Mouse (Mus musculus) erythroblast, adult 5-6 weeks (primary cell): Measurements from ENCODE around the gene Tenm4. TPM values are rescaled to one million over a fixed set of nuclear protein-coding genes. Genes with fewer than 3 reads are reported as not detected.

Experiments
- ATAC-seq: replicated peaks from 2 replicates; pipeline ENCODE4 v1.8.0; 2016; ENCODE audit warnings: moderate number of reproducible peaks, mild to moderate bottlenecking, moderate TSS enrichment, inconsistent platforms; ENCODE audit not compliant: poor library complexity, low FRiP score, severe bottlenecking
- total RNA-seq, 2 experiments: library from RNA; stranded (forward) in 1 of 2; stranded (reverse) in 1 of 2; fragments of 150-400 nt in 1 of 2; fragments of 200-764, 138-1000 nt in 1 of 2; gene quantifications; 2 replicates each; pipeline versions ENCODE4 v1.2.3 to v1.2.4; 2015 to 2017; ENCODE audit warnings: low replicate concordance in 2 of 2

Gene Tenm4
- total RNA-seq, 2 experiments from 2014 or later: 0.19 to 0.85 TPM

DNA sequence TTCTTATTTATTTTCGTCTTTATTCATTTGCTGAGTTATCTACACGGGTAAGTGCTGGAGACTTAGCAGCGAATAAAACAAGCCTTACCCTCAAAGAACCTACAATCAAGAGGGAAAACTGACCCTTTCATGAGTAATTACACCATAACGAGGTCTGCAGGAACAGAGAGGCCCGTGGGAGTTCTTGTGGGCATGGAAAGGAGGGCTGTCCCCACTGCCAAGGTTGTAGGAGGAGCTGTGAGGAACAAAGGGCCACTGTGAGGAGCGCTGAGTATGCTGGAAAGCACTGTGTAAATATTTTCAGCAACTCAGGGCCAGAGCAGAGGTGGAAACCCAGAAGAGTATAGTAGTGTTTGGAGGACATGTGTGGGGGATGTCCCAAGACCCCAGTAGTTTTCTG, 574.9 kb downstream of the Tenm4 start:
- ATAC-seq: no peak

DNA sequence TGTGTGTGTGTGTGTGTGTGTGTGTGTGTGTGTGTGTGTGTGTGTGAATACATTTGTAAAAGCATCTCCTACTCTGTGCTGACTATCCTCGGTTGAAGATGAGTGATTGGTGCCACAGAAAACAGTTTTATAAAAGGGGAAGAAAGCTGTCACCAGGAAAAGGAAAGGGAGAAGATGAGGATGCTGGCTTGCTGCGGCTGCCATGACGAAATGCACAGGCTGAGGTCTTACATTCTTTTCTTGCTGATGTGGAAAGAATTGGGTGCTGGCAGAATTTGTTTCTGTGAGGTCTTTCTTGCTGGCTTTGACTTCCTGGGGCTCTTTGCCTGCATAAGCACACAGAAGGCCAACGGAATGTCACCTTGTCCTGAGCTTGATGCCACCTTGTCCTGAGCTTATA, 575.7 kb downstream of the Tenm4 start:
- no peak for ATAC-seq

DNA sequence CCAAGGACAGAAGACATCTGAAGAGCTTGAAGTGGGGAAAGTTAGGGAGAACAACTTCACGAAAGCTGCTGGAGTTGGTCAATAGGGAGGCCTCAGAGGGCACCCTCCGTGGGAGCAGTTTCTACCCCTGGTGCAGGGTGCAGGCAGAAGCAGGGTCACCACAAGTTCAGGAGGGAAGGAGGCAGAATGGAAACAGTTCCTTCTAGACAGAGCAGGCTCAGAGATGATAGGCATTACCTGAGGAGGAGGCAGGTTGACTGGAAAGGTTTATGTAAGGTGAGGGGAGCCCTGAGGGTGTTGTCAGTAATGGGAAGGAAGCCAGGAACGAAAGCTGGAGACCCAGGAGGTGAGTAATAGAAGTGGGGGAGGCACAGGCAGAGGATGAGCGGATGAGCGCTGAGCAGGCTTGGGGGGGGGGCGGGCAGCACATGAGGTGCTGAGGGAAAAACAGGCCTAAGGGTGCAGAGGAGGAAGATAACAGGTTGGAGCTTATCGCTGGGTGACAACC, 577.5 kb downstream of the Tenm4 start:
- no peak for ATAC-seq

DNA sequence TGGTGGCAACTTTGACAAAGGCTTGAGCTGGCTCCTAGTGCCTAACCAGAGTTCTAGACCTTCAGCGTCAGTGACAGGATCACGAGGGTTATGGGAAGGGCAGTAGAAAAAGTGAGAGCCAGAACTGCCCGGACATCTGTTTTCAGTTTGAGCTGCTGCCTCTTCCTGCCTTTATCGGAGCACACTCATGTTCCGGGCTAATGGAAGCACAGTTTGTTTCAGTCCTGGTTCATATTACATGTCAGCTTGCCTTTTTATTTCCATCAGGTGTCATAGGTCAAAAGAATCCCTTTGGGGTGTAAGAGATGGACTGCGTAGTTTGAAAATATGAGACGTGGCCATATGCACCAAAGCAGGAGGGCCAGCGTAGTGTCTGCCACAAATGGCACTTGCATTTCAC, 578.7 kb downstream of the Tenm4 start:
- ATAC-seq: no peak

DNA sequence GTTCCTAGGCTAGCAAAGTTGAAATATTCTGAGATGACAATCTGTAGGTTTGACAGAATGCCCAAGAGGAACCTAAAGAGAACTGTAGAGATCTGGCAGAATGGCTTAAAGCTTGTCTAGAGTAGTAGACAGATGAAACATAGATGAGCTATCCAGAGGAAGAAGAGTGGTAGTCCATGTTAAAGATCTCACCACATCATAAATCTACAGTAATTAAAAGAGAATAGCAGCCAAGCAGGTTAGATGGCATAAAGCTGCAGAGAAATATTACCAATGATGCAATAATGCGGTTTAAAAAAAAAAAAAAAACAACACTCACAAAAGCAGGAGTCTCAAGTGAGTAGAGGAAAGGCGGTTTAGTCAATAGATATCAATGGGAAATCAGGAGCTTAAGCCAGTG, 580.2 kb downstream of the Tenm4 start:
- no peak for ATAC-seq

GRCm38 (mm10) chr7:96752776-96753175, 581.7 kb downstream of the Tenm4 start:
- ATAC-seq: no peak

GRCm38 (mm10) chr7:96753335-96754095, 582.5 kb downstream of the Tenm4 start:
- ATAC-seq: no peak

DNA sequence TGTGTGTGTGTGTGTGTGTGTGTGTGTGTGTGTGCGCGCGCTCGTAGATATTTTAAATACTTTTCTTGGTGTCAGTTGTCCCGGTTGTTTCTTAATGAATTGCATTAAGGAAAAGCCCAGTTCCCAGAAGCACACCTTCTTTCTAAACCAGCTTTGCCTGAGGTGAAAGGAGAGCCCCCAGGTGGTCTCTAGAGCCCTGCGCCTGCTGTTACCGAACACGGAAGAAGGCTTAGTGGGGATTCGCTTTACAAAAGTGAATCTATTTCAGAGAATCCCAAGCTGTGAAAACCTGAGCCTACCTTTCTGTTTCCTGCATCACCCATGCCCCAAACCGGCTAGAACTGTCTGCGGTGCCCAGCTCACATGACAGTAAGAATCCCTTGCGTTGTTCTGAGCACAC, 583.1 kb downstream of the Tenm4 start:
- ATAC-seq: no peak

DNA sequence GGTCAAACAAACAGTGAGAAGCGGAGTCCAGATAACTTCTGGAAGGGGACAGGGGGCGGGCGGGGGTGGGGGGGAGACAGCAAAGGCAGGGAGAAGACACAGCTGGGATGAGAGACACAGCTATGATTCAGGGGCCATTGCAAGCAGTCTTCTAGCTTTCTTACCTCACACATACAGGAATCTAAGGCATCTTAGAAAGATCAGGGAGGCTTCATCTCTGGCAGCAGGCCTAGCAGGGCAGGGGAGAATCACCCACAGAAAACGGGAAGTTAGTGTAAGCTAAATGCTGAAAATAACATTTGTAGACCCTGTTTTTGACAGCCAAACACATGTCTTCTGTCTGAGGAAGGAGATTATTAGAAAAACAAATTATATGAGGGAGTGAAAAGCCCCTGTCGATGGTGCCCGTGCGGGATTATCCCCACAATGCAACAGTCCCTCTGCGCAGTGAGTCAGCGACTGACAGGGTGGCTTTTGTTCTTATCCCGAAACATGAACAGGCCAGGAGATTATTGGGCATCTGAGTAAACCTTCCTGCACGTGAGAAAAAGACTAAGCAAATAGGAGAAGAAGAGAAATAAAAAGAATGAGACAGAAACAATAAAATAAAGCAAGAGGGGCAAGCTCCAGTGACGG, 584.5 kb downstream of the Tenm4 start:
- ATAC-seq: no peak

DNA sequence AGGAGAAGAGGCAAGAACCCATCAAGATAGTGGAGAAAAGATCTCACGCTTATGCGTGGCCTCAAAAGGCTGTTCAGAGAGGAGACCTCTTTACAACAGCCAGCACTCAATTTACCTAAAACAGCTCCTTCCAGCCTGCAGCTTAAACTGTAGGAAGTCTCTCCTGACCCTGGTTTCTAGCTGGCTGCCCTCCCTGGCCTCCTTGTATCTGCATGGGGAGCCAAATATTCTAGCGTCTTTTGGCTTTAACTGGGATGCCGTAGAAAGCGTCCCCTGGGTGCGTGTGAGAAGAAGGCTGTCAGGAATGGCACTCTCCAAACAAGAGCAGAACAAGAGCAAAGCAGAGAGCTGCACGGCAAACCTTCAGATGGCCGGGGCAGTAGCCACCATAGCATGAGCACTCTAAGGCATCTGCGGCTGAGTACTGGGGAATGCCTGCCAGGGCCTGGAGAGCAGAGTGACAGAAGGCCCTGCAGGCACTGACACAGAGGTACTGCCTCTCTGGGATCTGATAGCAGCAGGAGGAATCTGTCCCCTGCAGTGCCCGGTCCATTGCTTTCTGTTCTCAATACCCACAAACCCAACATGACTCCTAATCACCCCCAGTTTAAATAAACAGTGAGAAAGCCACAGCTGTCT, 585.2 kb downstream of the Tenm4 start:
- ATAC-seq: no peak

DNA sequence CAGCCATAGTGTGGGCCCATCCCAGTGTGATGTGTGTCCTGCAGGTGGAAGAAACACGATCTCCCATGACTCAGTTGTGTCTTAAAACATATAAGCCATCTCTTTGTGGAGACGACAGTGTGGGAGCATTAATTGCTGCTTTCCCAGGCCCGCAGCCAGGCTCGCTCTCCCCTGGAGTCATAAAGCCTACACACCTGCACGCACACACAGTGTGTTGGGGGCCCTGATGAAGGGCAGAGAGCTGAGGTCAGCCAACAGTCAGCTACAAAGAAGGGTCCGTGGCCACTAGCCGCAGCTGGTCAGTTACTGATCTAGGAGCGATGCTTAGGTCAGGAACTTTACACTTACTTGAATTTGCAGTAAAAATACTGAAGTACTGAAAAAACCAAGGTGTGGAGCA, 586.0 kb downstream of the Tenm4 start:
- ATAC-seq: no peak

GRCm38 (mm10) chr7:96760208-96760607, 589.2 kb downstream of the Tenm4 start:
- ATAC-seq: no peak

DNA sequence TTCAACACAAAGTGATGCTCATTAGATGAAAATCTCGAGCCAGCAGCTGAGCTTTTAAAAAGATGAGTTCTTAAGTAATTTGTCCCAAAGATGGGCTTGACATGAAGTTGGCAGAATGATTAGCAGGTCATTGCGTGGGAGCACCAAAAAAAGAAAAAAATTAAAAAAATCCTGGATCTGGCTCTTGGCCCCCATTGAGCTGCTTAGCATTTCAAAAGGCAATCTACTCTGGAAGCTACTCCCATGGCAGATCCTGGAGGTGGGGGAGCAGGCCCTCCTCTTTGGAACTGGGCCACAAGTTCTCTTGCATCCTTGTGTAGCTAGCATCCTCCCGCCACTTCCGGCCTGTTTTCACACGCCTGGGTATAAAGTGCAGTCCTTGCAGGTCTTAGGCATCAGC, 590.1 kb downstream of the Tenm4 start:
- no peak for ATAC-seq

DNA sequence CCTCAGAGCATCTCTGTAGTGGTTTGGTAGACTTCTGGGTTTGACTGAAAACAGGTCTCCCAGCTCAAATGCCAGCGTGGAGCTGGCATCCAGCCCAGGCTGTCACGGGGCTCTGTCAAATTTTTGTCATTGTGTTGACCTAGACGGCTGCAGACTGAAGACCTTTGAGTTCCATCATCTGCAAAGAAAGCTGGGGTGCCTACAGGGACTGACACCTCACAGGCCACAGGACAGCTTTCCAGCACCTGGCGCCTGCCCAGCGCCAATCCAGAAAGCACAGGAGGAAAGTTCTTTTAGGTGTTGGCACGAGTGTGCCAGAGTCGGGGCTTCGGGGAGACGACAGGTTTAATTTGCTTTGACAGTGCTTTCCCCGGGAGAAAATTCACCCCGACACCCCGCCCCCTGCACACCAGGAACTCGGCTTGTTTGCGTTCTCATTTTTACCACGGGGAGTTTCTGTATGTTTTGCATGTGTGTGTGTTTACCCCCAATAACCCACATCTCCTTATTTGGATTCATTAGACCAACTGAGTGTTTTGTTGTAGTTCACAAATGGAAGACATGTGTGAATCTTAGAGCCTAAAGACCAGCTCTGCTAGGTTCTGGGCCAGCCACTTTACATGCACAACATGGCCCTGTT, 594.4 kb downstream of the Tenm4 start:
- ATAC-seq: no peak

GRCm38 (mm10) chr7:96767090-96767489, 596.0 kb downstream of the Tenm4 start:
- no peak for ATAC-seq

- ATAC-seq: no peak
These were observed 597.7 kb downstream of the Tenm4 start for GRCm38 (mm10) chr7:96768718-96769117.

- ATAC-seq: peak; percentile 81
These were observed 598.7 kb downstream of the Tenm4 start for GRCm38 (mm10) chr7:96769784-96770183.

- ATAC-seq: no peak
These were observed 601.9 kb downstream of the Tenm4 start for GRCm38 (mm10) chr7:96772966-96773365.

- no peak for ATAC-seq
These were observed 602.7 kb downstream of the Tenm4 start for GRCm38 (mm10) chr7:96773585-96774225.

DNA sequence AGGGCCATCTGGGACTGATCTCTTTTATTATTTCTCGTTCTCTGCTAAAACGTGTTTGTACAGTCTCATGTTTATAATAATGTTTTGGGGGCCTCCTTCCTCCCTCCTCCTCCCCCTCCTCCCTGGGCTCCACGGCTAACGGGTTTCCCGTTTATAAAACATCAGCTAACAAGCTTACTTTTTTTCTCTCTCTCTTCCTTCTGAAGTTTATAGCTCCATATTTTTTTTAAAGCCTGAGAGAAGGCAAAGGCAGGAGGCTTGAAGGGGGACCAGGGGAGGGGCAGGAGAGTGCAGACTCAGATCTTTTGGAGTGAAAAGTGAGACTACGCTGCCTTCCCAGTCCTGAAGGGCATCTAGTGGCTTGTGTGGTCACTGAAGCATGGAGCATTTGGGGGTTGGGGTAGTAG, 604.0 kb downstream of the Tenm4 start:
- ATAC-seq: no peak
